Mouse (Mus musculus) limb, embryonic 10.5 days (tissue): Measurements from ENCODE around the gene Prrc2b. TPM values are rescaled to one million over a fixed set of nuclear protein-coding genes. Genes with fewer than 3 reads are reported as not detected.

Source experiments
- DNase-seq: peaks from one replicate; pipeline ENCODE4 v3.0.0-alpha.2; 2017; ENCODE audit warnings: low spot score
- H3K27ac ChIP-seq: fragments of 300-500 bp; sonication (generic); 2 replicates; pipeline ENCODE4 v1.5.1; 2016; ENCODE audit warnings: mild to moderate bottlenecking
- H3K27me3 ChIP-seq: fragments of 300-500 bp; sonication (generic); 2 replicates; pipeline ENCODE4 v1.6.1; 2016; ENCODE audit warnings: low read depth, mild to moderate bottlenecking; ENCODE audit not compliant: poor library complexity, severe bottlenecking
- H3K36me3 ChIP-seq: fragments of 300-500 bp; sonication (generic); 2 replicates; pipeline ENCODE4 v1.6.1; 2016; ENCODE audit warnings: mild to moderate bottlenecking, moderate library complexity
- H3K4me1 ChIP-seq: fragments of 300-500 bp; sonication (generic); 2 replicates; pipeline ENCODE4 v1.6.1; 2016
- H3K4me3 ChIP-seq: fragments of 300-500 bp; sonication (generic); 2 replicates; pipeline ENCODE4 v1.5.1; 2016; ENCODE audit warnings: mild to moderate bottlenecking, moderate library complexity
- H3K9me3 ChIP-seq: fragments of 300-500 bp; sonication (generic); replicated peaks from 2 replicates; pipeline ENCODE4 v1.6.1; 2016; ENCODE audit warnings: mild to moderate bottlenecking
- WGBS: fragments of 180-500 bp; shearing (Covaris S2); methylation state at CpG from one replicate; pipeline ENCODE4 v1.1.7; 2016; 5-methylcytosine and 5-hydroxymethylcytosine counted together
- polyA plus RNA-seq: library from polyadenylated mRNA; unstranded; fragments of >200 nt; fragmentation: Nextera tagmentation; extraction: Ambion mirVana; gene quantifications from 2 replicates; pipeline ENCODE4 v1.2.1, GENCODE M21; 2016

Gene Prrc2b
- 71.2 and 80.3 TPM in 2 replicates for polyA plus RNA-seq

- Histone ChIP-seq H3K9me3 (no peaks in the 10 kb centered on the region), H3K27ac (peak within 1 kb of the TSS; percentile 100), H3K36me3 (no peaks in the 10 kb centered on the region), H3K4me1 (peaks cover 53% of the 10 kb centered on the region), H3K4me3 (peak within 1 kb of the TSS; percentile 96), H3K27me3 (no peaks in the 10 kb centered on the region)
- peak; percentile 84 for DNase-seq
- 4% methylated on average over 98 of the region's 117 CpGs for WGBS
Observed at GRCm38 (mm10) chr2:32150924-32151659, at the start of gene Prrc2b. Gene Prrc2b (plus strand): TSS chr2:32151082.

GRCm38 (mm10) chr2:32102944-32103343, 47.9 kb upstream of the Prrc2b start:
- Histone ChIP-seq H3K27ac (no peak overlapping the region), H3K27me3 (no peaks in the 10 kb centered on the region), H3K9me3 (no peaks in the 10 kb centered on the region), H3K36me3 (no peaks in the 10 kb centered on the region), H3K4me3 (no peak overlapping the region), H3K4me1 (no peaks in the 10 kb centered on the region)
- DNase-seq: no peak
- WGBS: 61% methylated on average over 5 of the region's 5 CpGs

GRCm38 (mm10) chr2:32103557-32103956, 47.3 kb upstream of the Prrc2b start:
- Histone ChIP-seq H3K36me3 (no peaks in the 10 kb centered on the region), H3K4me1 (no peaks in the 10 kb centered on the region), H3K27me3 (no peaks in the 10 kb centered on the region), H3K4me3 (no peak overlapping the region), H3K27ac (no peak overlapping the region), H3K9me3 (no peaks in the 10 kb centered on the region)
- no peak for DNase-seq
- 77% methylated on average over 7 of the region's 7 CpGs for WGBS

GRCm38 (mm10) chr2:32104122-32104521, 46.8 kb upstream of the Prrc2b start:
- no peak for DNase-seq
- no peak overlapping the region for H3K27ac ChIP-seq
- WGBS: 86% methylated on average over 7 of the region's 7 CpGs
- no peaks in the 10 kb centered on the region for H3K36me3 ChIP-seq
- no peak overlapping the region for H3K4me3 ChIP-seq
- no peaks in the 10 kb centered on the region for H3K9me3 ChIP-seq
- no peaks in the 10 kb centered on the region for H3K4me1 ChIP-seq
- H3K27me3 ChIP-seq: no peaks in the 10 kb centered on the region

- no peak for DNase-seq
- Histone ChIP-seq H3K27me3 (no peaks in the 10 kb centered on the region), H3K36me3 (no peaks in the 10 kb centered on the region), H3K9me3 (no peaks in the 10 kb centered on the region), H3K4me3 (no peak overlapping the region), H3K27ac (no peak overlapping the region), H3K4me1 (no peaks in the 10 kb centered on the region)
- WGBS: 89% methylated on average over 16 of the region's 16 CpGs
Observed at GRCm38 (mm10) chr2:32105117-32105913, 45.6 kb upstream of the Prrc2b start.

GRCm38 (mm10) chr2:32105930-32106329, 45.0 kb upstream of the Prrc2b start:
- Histone ChIP-seq H3K9me3 (no peaks in the 10 kb centered on the region), H3K27me3 (no peaks in the 10 kb centered on the region), H3K27ac (no peak overlapping the region), H3K4me1 (no peaks in the 10 kb centered on the region), H3K36me3 (no peaks in the 10 kb centered on the region), H3K4me3 (no peak overlapping the region)
- WGBS: 85% methylated on average over 7 of the region's 7 CpGs
- no peak for DNase-seq

- 96% methylated on average over 1 of the region's 1 CpGs for WGBS
Observed at GRCm38 (mm10) chr2:32111268-32111667, 39.6 kb upstream of the Prrc2b start.

GRCm38 (mm10) chr2:32112548-32112947, 38.3 kb upstream of the Prrc2b start:
- Histone ChIP-seq H3K27ac (no peak overlapping the region), H3K36me3 (no peaks in the 10 kb centered on the region), H3K27me3 (no peaks in the 10 kb centered on the region), H3K4me1 (no peaks in the 10 kb centered on the region), H3K4me3 (no peak overlapping the region), H3K9me3 (no peaks in the 10 kb centered on the region)
- DNase-seq: no peak
- 69% methylated on average over 2 of the region's 2 CpGs for WGBS

More at GRCm38 (mm10) chr2:32111268-32111667, 39.6 kb upstream of the Prrc2b start:
- Histone ChIP-seq H3K9me3 (no peaks in the 10 kb centered on the region), H3K36me3 (no peaks in the 10 kb centered on the region), H3K27ac (no peak overlapping the region), H3K4me3 (no peak overlapping the region), H3K27me3 (no peaks in the 10 kb centered on the region), H3K4me1 (no peaks in the 10 kb centered on the region)
- DNase-seq: no peak

GRCm38 (mm10) chr2:32115851-32116268, 35.0 kb upstream of the Prrc2b start:
- Histone ChIP-seq H3K27me3 (no peaks in the 10 kb centered on the region), H3K27ac (no peak overlapping the region)
- WGBS: 96% methylated on average over 4 of the region's 4 CpGs

GRCm38 (mm10) chr2:32119802-32120750, 30.8 kb upstream of the Prrc2b start:
- Histone ChIP-seq H3K27ac (0 out of 2 replicates have a peak overlapping the region, but pooled peaks have one; percentile 3), H3K36me3 (no peaks in the 10 kb centered on the region), H3K4me3 (no peak overlapping the region), H3K9me3 (no peaks in the 10 kb centered on the region), H3K4me1 (peaks cover 5% of the 10 kb centered on the region), H3K27me3 (no peaks in the 10 kb centered on the region)
- DNase-seq: no peak
- WGBS: 95% methylated on average over 20 of the region's 20 CpGs

More at GRCm38 (mm10) chr2:32115851-32116268, 35.0 kb upstream of the Prrc2b start:
- H3K4me3 ChIP-seq: no peak overlapping the region
- no peaks in the 10 kb centered on the region for H3K4me1 ChIP-seq
- DNase-seq: no peak
- H3K36me3 ChIP-seq: no peaks in the 10 kb centered on the region
- H3K9me3 ChIP-seq: no peaks in the 10 kb centered on the region

- Histone ChIP-seq H3K27ac (peak overlapping the region; percentile 31; the same call in 1 of the 2 replicates), H3K27me3 (no peaks in the 10 kb centered on the region), H3K9me3 (no peaks in the 10 kb centered on the region), H3K36me3 (no peaks in the 10 kb centered on the region), H3K4me3 (no peak overlapping the region), H3K4me1 (peaks cover 5% of the 10 kb centered on the region)
- no peak for DNase-seq
- WGBS: 65% methylated on average over 5 of the region's 5 CpGs
Observed at GRCm38 (mm10) chr2:32121150-32121549, 29.7 kb upstream of the Prrc2b start.

GRCm38 (mm10) chr2:32121785-32122184, 29.1 kb upstream of the Prrc2b start:
- DNase-seq: no peak
- no peak overlapping the region for H3K27ac ChIP-seq
- WGBS: 88% methylated on average over 2 of the region's 2 CpGs

More at GRCm38 (mm10) chr2:32121785-32122184, 29.1 kb upstream of the Prrc2b start:
- no peaks in the 10 kb centered on the region for H3K9me3 ChIP-seq
- H3K27me3 ChIP-seq: no peaks in the 10 kb centered on the region
- H3K4me1 ChIP-seq: peaks cover 5% of the 10 kb centered on the region
- H3K4me3 ChIP-seq: no peak overlapping the region
- no peaks in the 10 kb centered on the region for H3K36me3 ChIP-seq
